Mouse (Mus musculus) yolk sac, embryonic 10.5 days (tissue): ENCODE data around the gene Gm14632.
"Not testable (repeated sequence)": the region's sequence is repeated elsewhere in the genome, so short reads cannot be mapped to it uniquely, and the experiment has no call there.

Experiments
- DNase-seq: peaks from one replicate; pipeline ENCODE4 v3.0.0-alpha.2; 2017; ENCODE audit warnings: low spot score

The Gm14632 gene

DNA sequence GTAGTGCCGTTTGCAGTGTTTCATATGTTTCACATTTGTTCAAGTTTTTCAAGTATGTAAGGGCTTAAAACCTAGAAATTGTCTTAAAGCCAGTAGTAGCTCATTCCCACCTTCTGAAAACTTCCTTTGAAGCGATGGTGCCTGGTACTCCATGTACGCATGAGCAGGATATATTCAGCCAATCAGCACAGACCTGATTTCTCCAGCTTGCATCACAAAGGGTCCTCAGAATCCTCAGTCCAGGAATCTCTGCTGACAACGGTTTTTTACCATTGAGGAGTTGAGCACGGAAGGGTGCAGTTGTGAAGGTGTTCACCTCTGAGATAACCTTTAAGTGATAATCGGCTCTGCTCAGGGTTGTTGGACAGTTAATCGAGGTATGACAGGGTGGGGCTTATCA lies at the start of gene Gm14632:
TSS of gene Gm14632 (plus strand) at position 301 of the 400 bp plus-strand sequence.
- DNase-seq = not testable (repeated sequence)
